Comparison of ENCODE assay signal across 10 mouse cellular contexts in the genomic region with DNA sequence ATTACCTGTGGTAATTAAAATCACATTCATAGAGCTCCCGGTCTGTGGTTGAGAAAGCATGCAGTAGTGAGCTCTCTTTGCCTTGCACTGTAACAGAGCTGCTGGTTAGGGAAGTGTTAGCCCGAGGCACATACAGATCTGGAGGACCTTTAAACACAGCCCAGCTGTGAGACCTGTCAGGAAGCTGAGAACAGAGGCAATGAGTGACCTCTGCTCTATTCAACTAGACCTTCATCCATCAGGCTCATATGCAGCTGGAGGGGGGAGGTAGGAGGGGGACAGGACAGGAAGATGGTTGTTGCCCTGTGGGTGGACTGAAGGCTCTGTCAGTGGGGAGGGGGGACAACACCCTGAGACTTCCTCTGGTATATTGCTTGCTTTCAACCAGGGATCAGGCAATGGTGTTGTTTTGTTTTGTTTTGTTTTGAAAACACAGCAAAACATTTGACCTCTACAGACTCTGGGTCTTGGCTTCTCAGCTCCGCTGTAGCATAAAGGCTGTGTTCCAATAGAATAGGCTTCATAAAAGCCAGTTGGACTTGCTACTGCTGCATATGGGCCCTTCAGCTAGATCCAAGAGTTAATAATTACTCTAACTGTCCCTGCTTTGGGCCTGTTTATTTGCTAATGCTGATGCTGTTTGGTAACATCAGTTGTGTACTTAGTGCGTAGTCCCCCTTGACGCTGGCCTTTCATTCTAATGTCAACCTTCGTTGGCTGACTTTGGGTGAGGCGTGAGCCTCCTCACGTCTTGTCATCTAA. TPM values are rescaled to one million over a fixed set of nuclear protein-coding genes. Genes with fewer than 3 reads are reported as not detected.
DNase-seq lines count a peak whose midpoint lies in the region; ATAC-seq and TF ChIP-seq lines count a peak whose summit lies in the region.
"Had no signal": no experiment of that assay in that cellular context is flagged by ENCODE, and none has a peak within 500 bp of the region (broad histone marks: within the 10 kb centered on the region; RNA-seq: fewer than 3 reads in every experiment).

No protein-coding gene starts in this region.

- H3K4me2 ChIP-seq in hindbrain, embryonic 13.5 days = no peak overlapping the region
- no peak overlapping the region for H3K4me2 ChIP-seq in hindbrain, postnatal 0 days (ENCODE audit: low read depth, low read length)
- H3K4me2 ChIP-seq in kidney, embryonic 15.5 days = no peak overlapping the region
- no peak overlapping the region for H3K4me2 ChIP-seq in liver, postnatal 0 days (ENCODE audit: low read depth, low read length)
- H3K4me2 ChIP-seq in forebrain, embryonic 14.5 days (ENCODE audit: low read length) = no peak overlapping the region
- H3K4me2 ChIP-seq: midbrain, embryonic 13.5 days had no signal

- H3K4me3 ChIP-seq in hindbrain, embryonic 13.5 days = no peak overlapping the region
- no peak overlapping the region for H3K4me3 ChIP-seq in hindbrain, postnatal 0 days (ENCODE audit: low read length)
- no peak overlapping the region for H3K4me3 ChIP-seq in embryonic facial prominence, embryonic 10.5 days
- no peak overlapping the region for H3K4me3 ChIP-seq in kidney, embryonic 15.5 days (replicated peaks)
- H3K4me3 ChIP-seq in liver, postnatal 0 days (ENCODE audit: low read depth, low read length) = no peak overlapping the region
- H3K4me3 ChIP-seq in forebrain, embryonic 14.5 days (ENCODE audit: low read depth, low read length) = no peak overlapping the region
- H3K4me3 ChIP-seq: midbrain, embryonic 13.5 days had no signal

- TF ChIP-seq EP300 in liver, postnatal 0 days (IDR thresholded peaks at IDR 0.05; ENCODE audit: low read depth) = no peak

- 0 out of 2 replicates have a peak, but pooled peaks have one; percentile 13 for ATAC-seq in hindbrain, embryonic 13.5 days (ENCODE audit: low FRiP score)
- no peak for ATAC-seq in hindbrain, postnatal 0 days
- peak; percentile 82 for ATAC-seq in kidney, embryonic 15.5 days (replicated peaks; ENCODE audit: low FRiP score)
- ATAC-seq in liver, postnatal 0 days = peak; percentile 96
- ATAC-seq in forebrain, embryonic 14.5 days = no peak
- ATAC-seq: midbrain, embryonic 13.5 days had no signal

- TF ChIP-seq CTCF in hindbrain, postnatal 0 days (IDR thresholded peaks at IDR 0.05; ENCODE audit: low read depth) = no peak
- no peak for TF ChIP-seq CTCF in liver, postnatal 0 days (IDR thresholded peaks at IDR 0.05; ENCODE audit: low read depth)

- H3K4me1 ChIP-seq in hindbrain, embryonic 13.5 days (replicated peaks) = peaks cover 22% of the 10 kb centered on the region
- peaks cover 11% of the 10 kb centered on the region; the same call in 1 of the 2 replicates for H3K4me1 ChIP-seq in hindbrain, postnatal 0 days (ENCODE audit: insufficient read depth, low read length)
- H3K4me1 ChIP-seq in embryonic facial prominence, embryonic 10.5 days = peaks cover 34% of the 10 kb centered on the region
- peaks cover 28% of the 10 kb centered on the region for H3K4me1 ChIP-seq in kidney, embryonic 15.5 days
- H3K4me1 ChIP-seq in liver, postnatal 0 days (ENCODE audit: insufficient read depth) = peaks cover 7% of the 10 kb centered on the region; the same call in 1 of the 2 replicates
- no peaks in the 10 kb centered on the region for H3K4me1 ChIP-seq in forebrain, embryonic 14.5 days (ENCODE audit: control insufficient read depth, insufficient read depth, low read length)

- 0 out of 2 replicates have a peak overlapping the region, but pooled peaks have one; percentile 23 for H3K27ac ChIP-seq in hindbrain, embryonic 13.5 days
- H3K27ac ChIP-seq in hindbrain, postnatal 0 days = no peak overlapping the region
- H3K27ac ChIP-seq in embryonic facial prominence, embryonic 10.5 days (replicated peaks) = peak overlapping the region; percentile 78
- H3K27ac ChIP-seq in kidney, embryonic 15.5 days = peak overlapping the region; percentile 75
- peak overlapping the region; percentile 79 for H3K27ac ChIP-seq in liver, postnatal 0 days (ENCODE audit: low read depth)
- no peak overlapping the region for H3K27ac ChIP-seq in forebrain, embryonic 14.5 days (ENCODE audit: low read depth, low read length)
- H3K27ac ChIP-seq: midbrain, embryonic 13.5 days had no signal

- H3K9me3 ChIP-seq in hindbrain, embryonic 13.5 days = no peaks in the 10 kb centered on the region
- no peaks in the 10 kb centered on the region for H3K9me3 ChIP-seq in hindbrain, postnatal 0 days (ENCODE audit: low read length)
- H3K9me3 ChIP-seq in embryonic facial prominence, embryonic 10.5 days = no peaks in the 10 kb centered on the region
- H3K9me3 ChIP-seq in kidney, embryonic 15.5 days (replicated peaks) = no peaks in the 10 kb centered on the region
- 0 out of 2 replicates have a peak, but pooled peaks cover 2% of the 10 kb centered on the region for H3K9me3 ChIP-seq in liver, postnatal 0 days (ENCODE audit: low read length)
- H3K9me3 ChIP-seq in forebrain, embryonic 14.5 days (replicated peaks; ENCODE audit: control insufficient read depth, low read length) = no peaks in the 10 kb centered on the region
- H3K9me3 ChIP-seq: midbrain, embryonic 13.5 days had no signal

- WGBS in hindbrain, embryonic 13.5 days = 68% methylated on average over 8 of the region's 8 CpGs
- 66% methylated on average over 8 of the region's 8 CpGs for WGBS in hindbrain, postnatal 0 days
- WGBS in embryonic facial prominence, embryonic 10.5 days = 57% methylated on average over 8 of the region's 8 CpGs
- 51% methylated on average over 8 of the region's 8 CpGs for WGBS in kidney, embryonic 15.5 days
- 52% methylated on average over 8 of the region's 8 CpGs for WGBS in liver, postnatal 0 days (ENCODE audit: insufficient replicate concordance)
- WGBS in forebrain, embryonic 14.5 days = 81% methylated on average over 8 of the region's 8 CpGs

- no peak for DNase-seq in hindbrain, postnatal 0 days (ENCODE audit: low spot score)
- peak; percentile 76 for DNase-seq in embryonic facial prominence, embryonic 10.5 days (ENCODE audit: low spot score)
- no peak for DNase-seq in liver, postnatal 0 days
- DNase-seq in layer of hippocampus, postnatal 10 days (ENCODE audit: low spot score in 2 of 2) = no peak
- DNase-seq in cerebellum, adult 9-10 months = no peak
- DNase-seq in forebrain, embryonic 14.5 days (ENCODE audit: low spot score) = no peak

- H3K27me3 ChIP-seq in hindbrain, embryonic 13.5 days = no peaks in the 10 kb centered on the region
- H3K27me3 ChIP-seq in hindbrain, postnatal 0 days (ENCODE audit: insufficient read depth, low read length) = no peaks in the 10 kb centered on the region
- H3K27me3 ChIP-seq in embryonic facial prominence, embryonic 10.5 days (replicated peaks; ENCODE audit: low read depth, poor library complexity, severe bottlenecking) = no peaks in the 10 kb centered on the region
- H3K27me3 ChIP-seq in kidney, embryonic 15.5 days = no peaks in the 10 kb centered on the region
- H3K27me3 ChIP-seq in liver, postnatal 0 days (ENCODE audit: insufficient read depth, low read length) = no peaks in the 10 kb centered on the region
- no peaks in the 10 kb centered on the region for H3K27me3 ChIP-seq in forebrain, embryonic 14.5 days (replicated peaks; ENCODE audit: control insufficient read depth, insufficient read depth, low read length)
- H3K27me3 ChIP-seq: midbrain, embryonic 13.5 days had no signal

- H3K36me3 ChIP-seq in hindbrain, embryonic 13.5 days = no peaks in the 10 kb centered on the region
- H3K36me3 ChIP-seq in hindbrain, postnatal 0 days (ENCODE audit: insufficient read depth, low read length) = no peaks in the 10 kb centered on the region
- no peaks in the 10 kb centered on the region for H3K36me3 ChIP-seq in embryonic facial prominence, embryonic 10.5 days (replicated peaks)
- no peaks in the 10 kb centered on the region for H3K36me3 ChIP-seq in kidney, embryonic 15.5 days
- no peaks in the 10 kb centered on the region for H3K36me3 ChIP-seq in liver, postnatal 0 days (replicated peaks; ENCODE audit: insufficient read depth, low read length)
- H3K36me3 ChIP-seq in forebrain, embryonic 14.5 days (ENCODE audit: control insufficient read depth, insufficient read depth, low read length) = no peaks in the 10 kb centered on the region
- H3K36me3 ChIP-seq: midbrain, embryonic 13.5 days had no signal

- H3K9ac ChIP-seq in hindbrain, embryonic 13.5 days = no peak overlapping the region
- H3K9ac ChIP-seq in hindbrain, postnatal 0 days (replicated peaks; ENCODE audit: low read length) = no peak overlapping the region
- H3K9ac ChIP-seq in kidney, embryonic 15.5 days = no peak overlapping the region
- no peak overlapping the region for H3K9ac ChIP-seq in liver, postnatal 0 days (replicated peaks)
- no peak overlapping the region for H3K9ac ChIP-seq in forebrain, embryonic 14.5 days (ENCODE audit: low read length)
- H3K9ac ChIP-seq: midbrain, embryonic 13.5 days had no signal

RNA-seq across cellular contexts. Expression of a gene that starts 9.6 kb away (rescaled TPM):
- not detected in 2 replicates for polyA plus RNA-seq in hindbrain, embryonic 13.5 days (2015; fragmentation: Nextera tagmentation; extraction: Ambion mirVana)
- not detected in 2 replicates for total RNA-seq in hindbrain, postnatal 0 days (2014; rRNA removed)
- 0.19 TPM in 1 of 2 replicates, not detected in the other for polyA plus RNA-seq in hindbrain, postnatal 0 days (2015; fragmentation: Nextera tagmentation; extraction: Ambion mirVana)
- not detected in 2 replicates for polyA plus RNA-seq in embryonic facial prominence, embryonic 10.5 days (2016; fragmentation: Nextera tagmentation; extraction: Ambion mirVana)
- not detected in 2 replicates for polyA plus RNA-seq in kidney, embryonic 15.5 days (2015; fragmentation: Nextera tagmentation; extraction: Ambion mirVana)
- polyA plus RNA-seq in liver, postnatal 0 days (2015; fragmentation: Nextera tagmentation; extraction: Ambion mirVana) = 0.08 and 0.12 TPM in 2 replicates
- not detected for total RNA-seq in layer of hippocampus, postnatal 10 days (2021)
- not detected in 2 replicates for polyA plus RNA-seq in forebrain, embryonic 14.5 days (2014; fragmentation: Nextera tagmentation; extraction: Ambion mirVana)
- total RNA-seq: adrenal gland, adult 18-20 months had no signal
- polyA plus RNA-seq: midbrain, embryonic 13.5 days had no signal

Comparison
In these comparisons a context has a peak if more than half of its experiments do, and no peak if none do; other contexts are left out.
1. ATAC-seq: peak in hindbrain, embryonic 13.5 days (single experiment), kidney, embryonic 15.5 days (single experiment) and liver, postnatal 0 days (single experiment); none in hindbrain, postnatal 0 days (single experiment) and forebrain, embryonic 14.5 days (single experiment).
2. H3K27ac ChIP-seq: peak in hindbrain, embryonic 13.5 days (single experiment), embryonic facial prominence, embryonic 10.5 days (single experiment), kidney, embryonic 15.5 days (single experiment) and liver, postnatal 0 days (single experiment); none in hindbrain, postnatal 0 days (single experiment) and forebrain, embryonic 14.5 days (single experiment).